Mouse (Mus musculus): Measurements from ENCODE around the gene Urad.
A peak's percentile ranks its signal among the peaks of the same experiment; 100 is the strongest.

Urad gene

DNA sequence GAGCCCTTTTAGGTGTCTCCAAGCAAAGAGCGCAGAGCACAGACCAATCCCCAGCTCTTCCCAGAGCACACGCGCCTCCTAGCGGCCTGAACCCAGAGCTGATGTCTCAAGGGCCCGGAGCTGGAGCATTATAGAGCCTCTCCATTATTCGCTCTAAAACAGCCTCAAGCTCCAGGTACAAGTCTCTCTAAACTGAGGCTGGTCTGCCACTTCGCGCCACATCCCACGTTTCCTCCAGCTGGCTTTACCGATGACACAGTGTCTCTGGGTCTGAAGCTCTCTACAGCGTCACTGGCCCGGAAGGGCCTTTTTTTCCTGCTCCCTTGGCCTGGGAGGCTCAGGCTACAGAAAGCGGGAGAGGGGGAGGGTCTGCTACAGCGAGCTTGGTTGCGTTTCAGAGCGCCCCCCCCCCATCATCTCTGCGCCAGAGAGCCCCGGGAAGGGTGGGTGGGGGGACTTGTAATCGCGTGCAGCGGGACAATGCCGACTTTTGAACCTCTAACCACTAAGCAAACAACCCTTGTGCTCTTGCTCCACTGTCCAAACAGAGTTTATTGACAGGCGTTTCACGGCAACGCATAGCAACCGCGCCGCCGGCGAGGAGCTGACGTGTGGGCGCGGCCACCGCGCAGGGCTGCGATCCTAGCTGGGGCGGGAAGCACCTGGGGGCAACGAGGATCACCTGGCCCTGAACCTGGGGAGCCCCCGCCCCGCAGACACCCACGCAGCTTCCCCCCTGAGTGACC lies 22.8 kb downstream of the Urad start:
- peak; percentile 84 for DNase-seq

GRCm38 (mm10) chr5:147297249-147297648 lies 25.0 kb downstream of the Urad start:
- no peak for DNase-seq

DNA sequence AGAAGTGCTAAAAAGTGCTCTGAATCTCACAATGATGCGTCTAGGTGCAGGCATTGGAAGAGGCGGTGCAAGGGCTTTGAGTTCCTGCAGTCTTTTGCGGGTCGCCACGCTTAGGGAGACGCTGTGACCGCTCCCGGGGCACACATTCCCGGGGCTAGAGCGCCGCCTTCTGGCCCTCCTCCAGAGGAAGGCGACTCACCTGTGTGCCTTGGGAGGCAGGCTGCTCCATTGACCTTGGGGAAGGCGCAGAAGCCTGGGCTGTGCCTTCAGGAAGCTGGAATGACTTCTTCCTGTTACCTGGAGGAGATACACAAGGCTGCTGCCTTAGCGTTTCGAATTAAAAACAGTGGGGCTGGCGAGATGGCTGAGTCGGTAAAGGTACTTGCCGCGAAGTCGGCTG lies 28.1 kb downstream of the Urad start:
- no peak for DNase-seq

DNA sequence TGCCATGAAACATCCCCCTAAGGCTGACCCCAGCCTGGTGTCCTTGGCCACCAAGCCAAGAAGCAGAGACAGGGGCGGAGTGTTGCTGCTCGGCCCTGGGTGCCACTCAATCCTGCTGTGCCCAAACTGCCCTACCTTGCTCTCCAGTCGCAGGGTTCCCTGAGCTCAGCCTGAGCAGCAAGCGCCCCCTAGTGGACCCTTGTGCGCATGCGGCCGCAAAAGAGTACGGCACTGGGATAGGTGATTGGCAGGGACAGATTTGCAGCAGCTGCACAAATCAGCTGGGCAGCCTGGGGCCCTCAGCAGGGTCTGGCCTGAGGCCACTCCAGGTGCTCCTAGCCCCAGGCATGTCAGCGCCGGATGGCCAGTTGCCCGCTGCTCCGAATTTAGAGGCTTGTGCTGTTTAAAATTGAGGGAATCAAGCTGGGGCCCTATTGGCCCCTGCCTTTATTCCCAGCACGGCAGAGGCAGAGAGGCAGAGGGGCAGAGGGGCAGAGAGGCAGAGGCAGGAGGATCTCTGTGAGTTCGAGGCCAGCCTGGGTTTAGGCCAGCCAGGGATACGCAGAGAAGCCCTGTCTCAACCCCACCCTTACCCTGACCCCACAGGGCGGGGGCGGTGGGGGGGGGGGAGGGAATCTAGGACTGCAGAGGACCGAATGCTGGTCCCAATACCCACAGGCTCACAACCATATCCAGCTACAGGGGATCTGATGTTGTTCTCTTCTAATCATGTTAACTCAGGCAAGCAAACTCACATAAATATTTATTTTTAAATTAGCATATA lies 28.9 kb downstream of the Urad start:
- DNase-seq = no peak

DNA sequence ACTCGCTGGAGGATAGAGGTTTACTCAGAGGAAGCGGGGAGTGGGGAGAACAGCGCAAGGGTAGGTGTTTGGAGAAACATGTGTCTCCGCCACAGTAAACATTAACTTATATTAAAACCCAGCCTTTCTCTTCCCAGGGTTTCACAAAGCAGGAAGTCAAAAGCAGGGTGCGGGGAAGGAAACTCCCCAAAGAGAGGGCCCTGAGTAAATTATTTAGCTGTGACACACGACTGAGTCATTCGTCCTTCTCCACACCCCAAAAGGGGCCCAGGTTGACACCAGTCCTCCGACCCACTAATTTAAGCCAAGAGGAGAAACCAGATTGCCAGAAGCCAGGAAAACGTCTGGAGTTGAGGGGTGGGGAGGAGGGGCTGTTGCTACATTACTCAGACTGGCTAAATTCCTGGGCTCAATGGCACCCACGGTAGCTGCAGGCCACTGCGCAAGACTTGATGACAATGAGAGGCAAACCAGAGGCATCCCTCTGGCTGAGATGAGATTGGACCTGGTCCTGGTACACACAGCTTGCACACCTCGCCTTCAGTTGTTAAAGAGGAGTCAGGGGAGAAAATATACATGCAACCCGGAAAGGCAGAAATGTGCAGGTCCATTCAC lies 29.6 kb downstream of the Urad start:
- no peak for DNase-seq

GRCm38 (mm10) chr5:147291764-147292505 lies 30.3 kb downstream of the Urad start:
- DNase-seq = no peak

DNA sequence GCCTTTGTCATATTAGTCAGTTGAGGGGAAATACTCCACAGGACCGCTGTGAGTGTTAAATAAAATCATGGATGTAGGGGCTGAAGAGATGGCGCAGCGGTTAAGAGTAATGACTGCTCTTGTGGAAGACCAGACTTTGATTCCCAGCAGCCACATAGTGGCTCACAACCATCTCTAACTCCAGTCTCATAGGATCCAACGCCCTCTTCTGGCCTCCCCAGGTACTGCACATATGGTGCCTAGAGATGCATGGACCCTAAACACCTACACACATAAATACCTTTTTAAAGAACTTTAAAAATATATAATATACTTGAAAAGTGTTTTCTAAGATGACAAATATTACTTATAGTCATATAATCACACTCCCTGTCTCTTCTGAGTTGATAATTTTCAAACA lies 37.9 kb downstream of the Urad start:
- DNase-seq = no peak

GRCm38 (mm10) chr5:147277547-147277925 lies 44.7 kb downstream of the Urad start:
- no peak for DNase-seq

- DNase-seq = no peak
Measured at GRCm38 (mm10) chr5:147276701-147277546, 45.3 kb downstream of the Urad start.

- no peak for DNase-seq
Measured at GRCm38 (mm10) chr5:147275761-147276160, 46.5 kb downstream of the Urad start.

DNA sequence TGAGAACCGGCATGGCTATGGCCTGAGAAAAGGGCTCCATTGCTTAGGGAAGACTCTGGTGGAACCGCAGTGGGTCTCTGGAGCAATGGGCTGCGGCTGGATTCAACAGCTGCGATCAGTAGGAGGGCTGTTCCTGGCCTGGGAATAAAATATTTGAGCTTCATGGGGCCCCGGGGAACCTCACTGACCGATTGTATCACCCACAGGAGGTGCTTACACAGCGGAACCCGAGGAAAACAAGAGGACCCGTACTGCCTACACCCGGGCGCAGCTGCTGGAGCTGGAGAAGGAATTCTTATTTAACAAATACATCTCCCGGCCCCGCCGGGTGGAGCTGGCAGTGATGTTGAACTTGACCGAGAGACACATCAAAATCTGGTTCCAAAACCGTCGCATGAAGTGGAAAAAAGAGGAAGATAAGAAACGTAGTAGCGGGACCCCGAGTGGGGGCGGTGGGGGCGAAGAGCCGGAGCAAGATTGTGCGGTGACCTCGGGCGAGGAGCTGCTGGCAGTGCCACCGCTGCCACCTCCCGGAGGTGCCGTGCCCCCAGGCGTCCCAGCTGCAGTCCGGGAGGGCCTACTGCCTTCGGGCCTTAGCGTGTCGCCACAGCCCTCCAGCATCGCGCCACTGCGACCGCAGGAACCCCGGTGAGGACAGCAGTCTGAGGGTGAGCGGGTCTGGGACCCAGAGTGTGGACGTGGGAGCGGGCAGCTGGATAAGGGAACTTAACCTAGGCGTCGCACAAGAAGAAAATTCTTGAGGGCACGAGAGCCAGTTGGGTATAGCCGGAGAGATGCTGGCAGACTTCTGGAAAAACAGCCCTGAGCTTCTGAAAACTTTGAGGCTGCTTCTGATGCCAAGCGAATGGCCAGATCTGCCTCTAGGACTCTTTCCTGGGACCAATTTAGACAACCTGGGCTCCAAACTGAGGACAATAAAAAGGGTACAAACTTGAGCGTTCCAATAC lies 47.8 kb downstream of the Urad start:
- DNase-seq = peak; percentile 83

GRCm38 (mm10) chr5:147272808-147273345 lies 49.4 kb downstream of the Urad start:
- DNase-seq = peak; percentile 65

- peak; percentile 27 for DNase-seq
Measured at GRCm38 (mm10) chr5:147272046-147272807, 50.0 kb downstream of the Urad start.

- DNase-seq = peak; percentile 67
Measured at GRCm38 (mm10) chr5:147270673-147271655, 51.3 kb downstream of the Urad start.

DNA sequence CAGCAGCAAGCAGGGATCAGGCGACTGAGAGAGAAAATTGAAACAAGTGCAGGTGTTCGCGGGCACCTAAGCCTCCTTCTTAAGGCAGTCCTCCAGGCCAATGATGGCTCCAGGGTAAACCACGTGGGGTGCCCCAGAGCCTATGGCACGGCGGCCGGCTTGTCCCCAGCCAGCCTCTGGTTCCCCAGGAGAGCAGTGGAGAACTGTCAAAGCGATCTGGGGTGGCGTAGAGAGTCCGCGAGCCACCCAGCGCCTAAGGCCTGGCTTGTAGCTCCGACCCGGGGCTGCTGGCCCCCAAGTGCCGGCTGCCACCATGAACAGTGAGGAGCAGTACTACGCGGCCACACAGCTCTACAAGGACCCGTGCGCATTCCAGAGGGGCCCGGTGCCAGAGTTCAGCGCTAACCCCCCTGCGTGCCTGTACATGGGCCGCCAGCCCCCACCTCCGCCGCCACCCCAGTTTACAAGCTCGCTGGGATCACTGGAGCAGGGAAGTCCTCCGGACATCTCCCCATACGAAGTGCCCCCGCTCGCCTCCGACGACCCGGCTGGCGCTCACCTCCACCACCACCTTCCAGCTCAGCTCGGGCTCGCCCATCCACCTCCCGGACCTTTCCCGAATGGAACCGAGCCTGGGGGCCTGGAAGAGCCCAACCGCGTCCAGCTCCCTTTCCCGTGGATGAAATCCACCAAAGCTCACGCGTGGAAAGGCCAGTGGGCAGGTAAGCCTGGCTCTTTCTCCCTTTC lies 52.1 kb downstream of the Urad start, which contains the start of gene Pdx1:
Gene Pdx1 (plus strand): TSS at position 34 of the 747 bp plus-strand sequence.
- DNase-seq = peak; percentile 62

DNA sequence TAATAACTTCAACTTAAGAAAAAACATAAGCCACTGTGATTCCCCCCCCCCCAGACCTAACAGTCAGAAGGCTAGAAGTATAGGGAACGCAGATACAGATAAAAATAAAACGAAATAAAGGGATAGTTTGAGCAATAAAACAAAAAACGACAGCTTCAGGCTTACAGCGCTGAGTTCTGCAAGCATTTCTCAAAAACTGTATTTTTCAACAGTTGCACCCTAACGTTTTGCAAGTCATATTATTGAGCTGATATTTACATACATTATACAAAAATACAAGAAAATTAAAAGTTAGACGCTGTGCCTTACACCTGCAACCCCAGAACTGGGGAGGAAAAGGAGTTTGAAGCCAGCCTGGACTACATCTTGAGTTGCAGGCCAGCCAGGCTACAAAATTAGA lies 52.9 kb downstream of the Urad start:
- no peak for DNase-seq

DNA sequence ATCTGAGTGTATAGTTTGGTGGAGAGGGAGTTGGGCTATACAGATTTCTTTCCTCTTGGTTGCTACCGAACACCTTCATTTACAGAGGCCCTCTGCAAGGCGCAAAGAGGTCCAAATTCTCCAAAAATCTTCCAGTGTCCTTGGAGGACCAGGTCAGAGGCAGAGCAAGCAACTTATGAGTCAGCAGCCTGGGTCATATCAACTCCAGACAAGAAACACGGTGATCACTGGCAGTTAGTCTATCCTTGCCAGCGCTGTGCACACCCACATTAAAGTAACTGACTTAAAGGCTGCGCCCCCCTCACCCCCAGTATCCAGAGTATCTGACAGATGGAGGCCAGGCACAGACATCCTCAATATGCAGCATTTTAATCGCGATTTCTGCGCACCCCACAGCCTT lies 53.5 kb downstream of the Urad start:
- peak; percentile 55 for DNase-seq

DNA sequence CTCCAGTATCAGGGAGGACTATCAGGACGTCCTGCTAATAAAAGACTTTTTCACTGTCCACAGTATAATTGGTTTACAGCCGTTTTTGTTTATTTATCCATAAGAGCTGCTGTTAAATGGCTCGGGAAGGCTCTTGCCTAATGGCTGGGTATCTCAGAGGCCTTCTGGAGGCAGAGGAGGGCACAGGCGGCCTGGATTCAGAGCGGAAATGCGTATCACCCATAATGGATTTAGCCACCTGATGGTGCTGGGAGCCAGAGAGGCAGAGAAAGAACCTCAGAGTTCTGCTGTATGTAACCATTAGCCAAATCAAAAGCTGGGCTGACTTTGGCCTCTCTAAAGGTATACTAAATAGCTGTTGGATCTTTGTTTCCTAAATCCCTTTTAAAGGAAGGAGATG lies 54.8 kb downstream of the Urad start:
- DNase-seq = peak; percentile 35
